Mouse (Mus musculus) MEL (cell line): ENCODE results near the gene Gpr19. TPM values are rescaled to one million over a fixed set of nuclear protein-coding genes. Genes with fewer than 3 reads are reported as not detected.

Experiments
- DNase-seq: peaks from one replicate; pipeline ENCODE4 v3.0.0; 2011; ENCODE audit warnings: low read depth, low spot score
- H3K27ac ChIP-seq: 2 replicates; pipeline ENCODE4 v1.5.1; 2012; ENCODE audit warnings: low read depth, mild to moderate bottlenecking, control low read depth, low read length, moderate library complexity; ENCODE audit not compliant: control insufficient read depth
- H3K27me3 ChIP-seq, 2 experiments: fragments of 150-350 bp in 1 of 2; sonication (generic) in 1 of 2; 2 replicates each; pipeline ENCODE4 v1.6.1; 2012; ENCODE audit warnings: low read length in 2 of 2, mild to moderate bottlenecking in 2 of 2, improper control_type of control experiment in 1 of 2, moderate library complexity in 1 of 2; ENCODE audit not compliant: insufficient read depth in 2 of 2, control insufficient read depth in 1 of 2
- H3K36me3 ChIP-seq, 2 experiments: 2 replicates each; pipeline ENCODE4 v1.6.1; 2012 to 2014; ENCODE audit warnings: low read length in 2 of 2, improper control_type of control experiment in 1 of 2, inconsistent platforms in 1 of 2, mild to moderate bottlenecking in 1 of 2; ENCODE audit not compliant: insufficient read depth in 2 of 2, control insufficient read depth in 1 of 2
- H3K4me1 ChIP-seq, 2 experiments: fragments of 150-350 bp in 1 of 2; sonication (generic) in 1 of 2; 2 replicates each; pipeline ENCODE4 v1.6.1; 2012; ENCODE audit warnings: low read length in 2 of 2, improper control_type of control experiment in 1 of 2, mild to moderate bottlenecking in 1 of 2; ENCODE audit not compliant: insufficient read depth in 2 of 2, control insufficient read depth in 1 of 2
- H3K4me3 ChIP-seq, 2 experiments: fragments of 150-350 bp in 1 of 2; sonication (generic) in 1 of 2; 2 replicates each; pipeline ENCODE4 v1.5.1; 2012; ENCODE audit warnings: low read depth in 2 of 2, low read length in 2 of 2, mild to moderate bottlenecking in 2 of 2, moderate library complexity in 2 of 2, control low read depth in 1 of 2, improper control_type of control experiment in 1 of 2; ENCODE audit not compliant: control insufficient read depth in 1 of 2, insufficient read depth in 1 of 2
- H3K79me2 ChIP-seq: 2 replicates; pipeline ENCODE4 v1.6.1; 2012; ENCODE audit warnings: mild to moderate bottlenecking, low read length, moderate library complexity; ENCODE audit not compliant: control insufficient read depth, poor library complexity, insufficient read depth
- H3K9ac ChIP-seq: 2 replicates; pipeline ENCODE4 v1.6.1; 2012; ENCODE audit warnings: low read depth, mild to moderate bottlenecking, control low read depth, low read length, moderate library complexity; ENCODE audit not compliant: control insufficient read depth, poor library complexity, severe bottlenecking
- H3K9me3 ChIP-seq: fragments of 150-350 bp; sonication (generic); replicated peaks from 2 replicates; pipeline ENCODE4 v1.6.1; 2012; ENCODE audit warnings: mild to moderate bottlenecking, low read length, improper control_type of control experiment, moderate library complexity; ENCODE audit not compliant: insufficient read depth
- CHD2 ChIP-seq: IDR thresholded peaks from 2 replicates; pipeline ENCODE4 v1.6.1; 2011; ENCODE audit warnings: low read length, improper control_type of control experiment
- CTCF ChIP-seq, 3 experiments: IDR thresholded peaks in 2 of 3; conservative IDR thresholded peaks in 1 of 3; 2 replicates each; pipeline ENCODE4 v1.5.1; 2011 to 2012; ENCODE audit warnings: low read length in 3 of 3, low read depth in 2 of 3, mild to moderate bottlenecking in 2 of 3, improper control_type of control experiment in 1 of 3, inconsistent platforms in 1 of 3, mixed read lengths in 1 of 3, moderate library complexity in 1 of 3; ENCODE audit not compliant: control insufficient read depth in 1 of 3, insufficient read depth in 1 of 3, poor library complexity in 1 of 3, severe bottlenecking in 1 of 3
- E2F4 ChIP-seq: IDR thresholded peaks from 2 replicates; pipeline ENCODE4 v1.6.1; 2011; ENCODE audit warnings: low read depth, low read length, improper control_type of control experiment, borderline replicate concordance
- ELF1 ChIP-seq: IDR thresholded peaks from 2 replicates; pipeline ENCODE4 v1.6.1; 2014; ENCODE audit warnings: low read depth, mild to moderate bottlenecking, inconsistent platforms, low read length, improper control_type of control experiment, moderate library complexity
- ETS1 ChIP-seq: IDR thresholded peaks from 2 replicates; pipeline ENCODE4 v1.6.1; 2012; ENCODE audit warnings: low read depth, mild to moderate bottlenecking, inconsistent platforms, low read length, improper control_type of control experiment, moderate library complexity
- GABPA ChIP-seq: IDR thresholded peaks from 2 replicates; pipeline ENCODE4 v1.6.1; 2012; ENCODE audit warnings: low read depth, mild to moderate bottlenecking, inconsistent platforms, low read length, improper control_type of control experiment, moderate library complexity
- HCFC1 ChIP-seq: IDR thresholded peaks from 2 replicates; pipeline ENCODE4 v1.6.1; 2012; ENCODE audit warnings: low read depth, mild to moderate bottlenecking, inconsistent platforms, low read length, improper control_type of control experiment, moderate library complexity
- JUND ChIP-seq: IDR thresholded peaks from 2 replicates; pipeline ENCODE4 v1.6.1; 2011; ENCODE audit warnings: low read depth, mild to moderate bottlenecking, improper control_type of control experiment, low read length
- KAT2A ChIP-seq: conservative IDR thresholded peaks from 2 replicates; pipeline ENCODE4 v1.6.1; 2012; ENCODE audit warnings: low read depth, low read length, improper control_type of control experiment, inconsistent platforms
- MYB ChIP-seq: IDR thresholded peaks from 2 replicates; pipeline ENCODE4 v1.6.1; 2011; ENCODE audit warnings: mild to moderate bottlenecking, low read depth, low read length, improper control_type of control experiment
- MYC ChIP-seq: IDR thresholded peaks from 2 replicates; pipeline ENCODE4 v1.6.1; 2011; ENCODE audit warnings: low read depth, mild to moderate bottlenecking, low read length, improper control_type of control experiment, moderate library complexity
- RCOR1 ChIP-seq: IDR thresholded peaks from 2 replicates; pipeline ENCODE4 v1.6.1; 2012; ENCODE audit warnings: low read depth, mild to moderate bottlenecking, inconsistent platforms, low read length, improper control_type of control experiment
- UBTF ChIP-seq: IDR thresholded peaks from 2 replicates; pipeline ENCODE4 v1.6.1; 2012; ENCODE audit warnings: low read depth, mild to moderate bottlenecking, inconsistent platforms, low read length, improper control_type of control experiment, moderate library complexity, borderline replicate concordance; ENCODE audit not compliant: insufficient read depth
- USF1 ChIP-seq: IDR thresholded peaks from 2 replicates; pipeline ENCODE4 v1.6.1; 2014; ENCODE audit warnings: low read depth, mild to moderate bottlenecking, inconsistent platforms, low read length, improper control_type of control experiment, moderate library complexity
- ZC3H11A ChIP-seq: IDR thresholded peaks from 2 replicates; pipeline ENCODE4 v1.6.1; 2012; ENCODE audit warnings: low read depth, mild to moderate bottlenecking, inconsistent platforms, low read length, improper control_type of control experiment
- ZKSCAN1 ChIP-seq: IDR thresholded peaks from 2 replicates; pipeline ENCODE4 v1.6.1; 2012; ENCODE audit warnings: low read depth, mild to moderate bottlenecking, inconsistent platforms, low read length, improper control_type of control experiment, moderate library complexity
- ZMIZ1 ChIP-seq: IDR thresholded peaks from 2 replicates; pipeline ENCODE4 v1.6.1; 2012; ENCODE audit warnings: low read depth, mild to moderate bottlenecking, inconsistent platforms, low read length, improper control_type of control experiment, moderate library complexity
- polyA plus RNA-seq, 2 experiments: library from polyadenylated mRNA; stranded (reverse) in 1 of 2; unstranded in 1 of 2; fragments of >175 nt in 1 of 2; fragments of >200 nt in 1 of 2; gene quantifications; 2 replicates each; pipeline versions ENCODE4 v1.2.1 to v1.2.4; 2012; ENCODE audit warnings: low replicate concordance in 2 of 2, low read depth in 1 of 2; ENCODE audit not compliant: insufficient read length in 2 of 2, insufficient read depth in 1 of 2, missing spikeins in 1 of 2
- total RNA-seq: library from RNA; depleted of rRNA; stranded (reverse); fragments of 300-350 nt; gene quantifications from 2 replicates; pipeline ENCODE4 v1.2.3, GENCODE M21; 2012

Gpr19 gene
- total and polyA plus RNA-seq, 3 experiments = 8.4 to 11.7 TPM; not detected in 1

- DNase-seq = no peak
- no peaks in the 10 kb centered on the region for H3K9me3 ChIP-seq
Measured at GRCm38 (mm10) chr6:134854782-134855181, 43.6 kb downstream of the Gpr19 start.

DNA sequence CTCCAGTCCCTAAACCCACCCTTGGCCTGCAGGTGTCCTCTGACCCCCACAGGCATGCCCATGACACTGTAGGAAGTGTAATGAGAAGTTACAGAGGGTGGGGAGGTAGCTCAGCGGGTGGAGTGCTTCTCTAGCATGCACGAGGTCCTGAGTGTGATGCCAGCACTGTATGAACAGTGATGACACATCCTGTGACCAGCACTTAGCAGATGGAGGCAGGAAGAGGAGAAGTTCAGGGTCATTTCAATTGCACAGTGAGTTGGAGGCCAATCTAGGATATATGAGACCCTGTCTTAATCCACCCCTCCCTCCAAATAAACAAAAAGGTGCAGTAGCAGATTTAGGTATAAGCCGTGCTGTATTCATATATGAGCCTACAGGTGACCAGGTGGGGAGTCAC lies 48.4 kb downstream of the Gpr19 start:
- TF ChIP-seq USF1 (no peak), CTCF (IDR thresholded peaks at IDR 0.05 in 2 of 3, conservative IDR thresholded peaks at IDR 0.05 in 1 of 3; ENCODE audit: control insufficient read depth in 1 of 3, insufficient read depth in 1 of 3, low read depth in 2 of 3, low read length in 3 of 3, poor library complexity in 1 of 3, severe bottlenecking in 1 of 3) (no peak), MYB (no peak), KAT2A (no peak), ZC3H11A (no peak)
- no peaks in the 10 kb centered on the region; a peak in 1 of 4 replicates for H3K4me1 ChIP-seq
- no peak overlapping the region for H3K4me3 ChIP-seq

More at GRCm38 (mm10) chr6:134854782-134855181, 43.6 kb downstream of the Gpr19 start:
- H3K27me3 ChIP-seq = no peaks in the 10 kb centered on the region
- H3K4me3 ChIP-seq = no peak overlapping the region
- TF ChIP-seq MYC = no peak
- no peak for TF ChIP-seq JUND
- TF ChIP-seq ZMIZ1 = no peak
- TF ChIP-seq CTCF (IDR thresholded peaks at IDR 0.05 in 2 of 3, conservative IDR thresholded peaks at IDR 0.05 in 1 of 3; ENCODE audit: control insufficient read depth in 1 of 3, insufficient read depth in 1 of 3, low read depth in 2 of 3, low read length in 3 of 3, poor library complexity in 1 of 3, severe bottlenecking in 1 of 3) = no peak
- no peak for TF ChIP-seq GABPA
- no peak for TF ChIP-seq ETS1
- no peak for TF ChIP-seq UBTF
- no peak for TF ChIP-seq HCFC1
- TF ChIP-seq E2F4 = no peak
- no peak for TF ChIP-seq ZKSCAN1
- no peak for TF ChIP-seq ZC3H11A
- no peak for TF ChIP-seq RCOR1
- no peak for TF ChIP-seq USF1
- TF ChIP-seq ELF1 = no peak
- TF ChIP-seq CHD2 = no peak
- no peak overlapping the region for H3K9ac ChIP-seq
- H3K36me3 ChIP-seq = no peaks in the 10 kb centered on the region
- H3K4me1 ChIP-seq = no peaks in the 10 kb centered on the region
- no peak overlapping the region for H3K27ac ChIP-seq
- H3K79me2 ChIP-seq = no peaks in the 10 kb centered on the region

More for the DNA sequence above, 48.4 kb downstream of the Gpr19 start:
- H3K9ac ChIP-seq = no peak overlapping the region
- H3K27me3 ChIP-seq = no peaks in the 10 kb centered on the region
- H3K79me2 ChIP-seq = no peaks in the 10 kb centered on the region
- no peaks in the 10 kb centered on the region for H3K9me3 ChIP-seq
- H3K27ac ChIP-seq = no peak overlapping the region
- no peaks in the 10 kb centered on the region for H3K36me3 ChIP-seq
- no peak for DNase-seq
